Mouse (Mus musculus) megakaryocyte, embryonic 14.5 days (primary cell): ENCODE measurements around the gene Rab3il1.

Source experiments
- FLI1 ChIP-seq: IDR thresholded peaks from 2 replicates; pipeline ENCODE4 v1.6.1; 2012; ENCODE audit warnings: low read length, inconsistent platforms, mixed read lengths
- GATA1 ChIP-seq: IDR thresholded peaks from 3 replicates; pipeline ENCODE4 v1.6.1; 2012; ENCODE audit warnings: mixed read lengths, low read length, inconsistent platforms, borderline replicate concordance

GRCm38 (mm10) chr19:10001206-10001969, at the start of gene Rab3il1, which contains the start of gene Best1:
- TF ChIP-seq GATA1 (no peak), FLI1 (no peak)
